Mouse (Mus musculus) cerebellum, adult 2 months (tissue): ENCODE measurements around the gene Atp1b1. TPM values are rescaled to one million over a fixed set of nuclear protein-coding genes. Genes with fewer than 3 reads are reported as not detected.

ENCODE experiments used
- DNase-seq, 2 experiments: peaks; one replicate each; pipeline ENCODE4 v3.0.0; 2021
- H3K27ac ChIP-seq: fragments of 200-500 bp; 2 replicates; pipeline ENCODE4 v1.5.1; 2012; ENCODE audit warnings: low read length, control low read depth, inconsistent platforms; ENCODE audit not compliant: insufficient read depth
- H3K27me3 ChIP-seq: fragments of 200-500 bp; 2 replicates; pipeline ENCODE4 v1.6.1; 2012; ENCODE audit warnings: inconsistent platforms, mild to moderate bottlenecking, low read length, moderate library complexity; ENCODE audit not compliant: control insufficient read depth, insufficient read depth
- H3K4me1 ChIP-seq: fragments of 200-500 bp; 2 replicates; pipeline ENCODE4 v1.6.1; 2011; ENCODE audit warnings: low read length; ENCODE audit not compliant: control insufficient read depth, insufficient read depth
- H3K4me3 ChIP-seq: fragments of 200-500 bp; replicated peaks from 2 replicates; pipeline ENCODE3; 2011; ENCODE audit warnings: mild to moderate bottlenecking, low read depth, low read length, control low read depth; ENCODE audit not compliant: insufficient read depth
- CTCF ChIP-seq: fragments of 200-500 bp; IDR thresholded peaks from 2 replicates; pipeline ENCODE4 v1.5.1; 2011; ENCODE audit warnings: low read depth, mild to moderate bottlenecking, control low read depth, low read length, moderate library complexity, borderline replicate concordance; ENCODE audit not compliant: insufficient read depth
- POLR2A ChIP-seq: fragments of 200-500 bp; IDR thresholded peaks from 2 replicates; pipeline ENCODE4 v1.6.1; 2011; ENCODE audit warnings: low read length, control low read depth, borderline replicate concordance; ENCODE audit not compliant: insufficient read depth
- WGBS: fragments of 180-500 bp; shearing (Covaris S2); methylation state at CpG from one replicate; pipeline ENCODE4 v1.1.7; 2018; 5-methylcytosine and 5-hydroxymethylcytosine counted together
- polyA plus RNA-seq: library from polyadenylated mRNA; depleted of rRNA; stranded (reverse); fragments of >200 nt; gene quantifications from 2 replicates; pipeline ENCODE4 v1.2.3, GENCODE M21; 2012

Atp1b1 gene
- polyA plus RNA-seq, 1 experiment = 1,580 TPM

DNA sequence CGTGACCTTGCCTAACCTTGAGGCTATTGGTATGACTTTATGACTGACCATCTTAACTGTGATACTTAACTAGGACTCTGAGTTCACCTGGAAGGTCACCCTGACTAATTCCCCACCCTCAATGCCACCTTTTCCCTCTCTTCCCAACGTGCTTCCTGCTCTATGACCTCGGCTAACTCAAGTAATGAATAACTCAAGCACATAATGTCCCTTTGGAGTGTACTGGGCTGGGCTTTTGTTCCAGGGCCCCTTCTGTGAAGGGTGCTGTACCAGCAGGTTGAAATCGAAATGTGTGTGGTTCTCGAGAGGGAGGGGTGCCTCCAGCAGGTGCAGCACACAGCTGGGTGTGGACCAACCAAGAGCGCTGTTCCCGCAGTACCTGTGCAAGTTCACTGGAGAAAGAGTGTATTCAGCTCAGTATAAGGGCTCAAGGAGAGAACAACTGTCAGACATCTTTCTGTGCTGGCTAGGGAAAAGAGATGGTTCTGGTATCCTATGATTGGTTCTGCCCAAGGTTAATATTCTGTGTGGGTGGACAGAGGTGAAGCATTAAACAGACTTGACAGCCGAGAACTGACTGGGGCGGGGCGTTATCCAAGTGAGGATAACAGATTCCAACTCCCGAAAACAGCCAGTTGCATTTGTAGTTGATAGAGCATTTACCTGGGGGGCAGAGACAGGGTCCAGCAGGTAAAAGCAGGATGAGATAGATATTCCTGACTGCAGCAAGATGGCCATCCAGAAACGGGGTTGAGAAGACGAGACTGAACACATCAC is 3.0 kb upstream of the Atp1b1 start:
- H3K27ac ChIP-seq = peak overlapping the region; percentile 70
- WGBS = 60% methylated on average over 13 of the region's 13 CpGs
- no peak for DNase-seq
- H3K4me1 ChIP-seq = peaks cover 10% of the 10 kb centered on the region; the same call in 1 of the 2 replicates
- H3K4me3 ChIP-seq = peak overlapping the region; percentile 12
- TF ChIP-seq POLR2A (no peak), CTCF (no peak)
- no peaks in the 10 kb centered on the region for H3K27me3 ChIP-seq

DNA sequence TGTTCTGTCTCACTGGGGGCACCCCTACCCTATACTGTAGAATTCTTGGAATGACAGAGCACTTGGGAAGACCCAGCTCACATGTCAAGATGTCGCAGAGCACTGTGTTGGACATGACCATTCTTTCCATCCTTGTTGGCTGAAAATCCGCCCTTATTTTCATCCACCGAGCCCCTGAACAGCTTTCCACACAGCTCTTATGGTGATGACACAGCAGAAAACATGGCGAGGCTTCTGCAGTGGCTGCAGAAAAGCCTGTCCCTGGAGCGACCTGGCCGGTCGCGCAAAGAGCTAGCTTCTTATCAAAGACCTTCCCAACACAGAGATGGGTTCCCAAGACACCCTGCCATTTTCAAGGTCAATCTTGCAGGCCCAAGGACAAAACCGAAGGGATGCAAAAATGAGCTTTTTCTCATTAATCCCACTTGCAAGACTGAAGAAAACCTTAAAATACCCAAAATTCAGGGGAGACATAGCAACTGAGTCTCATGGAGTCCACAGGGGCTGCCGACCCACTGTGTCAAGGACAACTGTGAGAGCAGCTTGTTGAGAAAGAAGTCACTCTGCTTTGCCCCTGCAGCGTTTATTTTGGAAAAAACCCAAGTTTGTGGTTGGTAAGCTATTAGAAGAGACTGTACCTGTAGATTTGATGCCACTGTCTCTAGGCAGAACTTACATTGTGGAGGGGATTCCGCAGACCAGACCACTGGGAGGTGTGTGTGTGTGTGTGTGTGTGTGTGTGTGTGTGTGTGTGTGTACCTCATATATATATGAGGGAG is 1.2 kb upstream of the Atp1b1 start:
- DNase-seq = peak in 1 of 2 experiments; percentile 33
- Histone ChIP-seq H3K27ac (peak overlapping the region; percentile 79), H3K4me1 (peaks cover 10% of the 10 kb centered on the region; the same call in 1 of the 2 replicates), H3K27me3 (no peaks in the 10 kb centered on the region), H3K4me3 (peak overlapping the region; percentile 82)
- WGBS = 60% methylated on average over 12 of the region's 12 CpGs
- TF ChIP-seq CTCF = no peak
- TF ChIP-seq POLR2A = no peak

DNA sequence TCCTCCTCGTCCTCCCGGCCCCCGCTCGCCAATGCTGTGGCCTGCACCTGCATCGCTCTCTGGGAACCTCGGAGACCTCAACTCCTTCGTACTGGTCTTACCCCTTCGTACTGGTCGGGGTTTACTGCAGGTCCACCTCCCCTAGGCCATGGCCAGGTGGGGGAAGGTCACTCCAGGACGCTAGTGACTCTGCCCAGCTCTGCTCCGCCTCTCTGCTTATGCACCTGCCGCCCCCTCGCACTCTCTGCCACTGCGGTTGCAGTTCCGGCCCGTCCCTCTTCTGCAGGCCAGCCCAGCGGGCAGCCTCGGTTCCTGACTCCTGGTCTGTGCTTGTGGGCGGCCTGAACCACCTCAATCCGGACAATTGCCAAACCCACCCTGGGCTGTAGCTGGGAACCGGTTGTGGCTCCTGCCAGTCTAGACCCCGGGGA is 481 bp upstream of the Atp1b1 start:
- H3K4me1 ChIP-seq = peaks cover 12% of the 10 kb centered on the region; the same call in 1 of the 2 replicates
- DNase-seq = peak in 1 of 2 experiments; percentile 74
- no peaks in the 10 kb centered on the region for H3K27me3 ChIP-seq
- TF ChIP-seq CTCF (no peak), POLR2A (no peak)
- WGBS = 3% methylated on average over 22 of the region's 22 CpGs
- peak overlapping the region; percentile 79 for H3K27ac ChIP-seq
- peak overlapping the region; percentile 82 for H3K4me3 ChIP-seq

DNA sequence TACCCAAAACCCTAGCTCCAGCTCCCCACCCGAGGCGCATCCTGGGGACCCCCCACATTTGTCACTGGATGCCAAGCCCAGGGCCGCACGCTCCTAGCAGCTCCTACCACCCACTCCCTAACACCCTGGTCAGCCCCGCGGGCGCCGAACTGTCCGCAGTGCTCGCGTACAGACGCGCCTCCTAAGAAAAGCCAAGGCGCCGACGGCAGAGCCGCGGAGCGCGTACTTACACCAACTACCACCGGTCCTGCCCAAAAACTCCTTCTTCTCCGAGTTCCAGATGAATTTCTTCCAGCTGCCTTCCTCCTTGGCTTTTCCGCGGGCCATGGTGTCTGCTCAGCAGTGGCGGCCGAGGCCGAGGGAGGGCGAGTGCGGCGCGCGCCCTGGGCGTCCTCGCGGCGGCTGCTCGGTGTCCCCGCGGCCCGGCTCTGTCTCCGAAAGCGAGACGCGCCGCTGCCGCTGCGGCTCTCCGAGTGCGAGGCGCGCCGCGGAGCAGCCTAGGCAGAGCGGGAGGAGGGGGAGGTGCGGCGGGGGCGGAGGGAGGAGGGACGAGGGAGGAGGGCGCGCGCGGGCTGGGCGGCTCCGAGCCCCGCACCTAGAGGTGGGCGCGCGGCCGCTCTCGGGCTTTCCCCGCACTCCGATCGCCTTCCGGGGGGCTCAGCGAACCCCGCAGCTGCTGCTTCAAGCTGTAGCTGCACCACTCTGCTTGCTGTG is 467 bp downstream of the Atp1b1 start:
- peaks cover 13% of the 10 kb centered on the region; the same call in 1 of the 2 replicates for H3K4me1 ChIP-seq

DNA sequence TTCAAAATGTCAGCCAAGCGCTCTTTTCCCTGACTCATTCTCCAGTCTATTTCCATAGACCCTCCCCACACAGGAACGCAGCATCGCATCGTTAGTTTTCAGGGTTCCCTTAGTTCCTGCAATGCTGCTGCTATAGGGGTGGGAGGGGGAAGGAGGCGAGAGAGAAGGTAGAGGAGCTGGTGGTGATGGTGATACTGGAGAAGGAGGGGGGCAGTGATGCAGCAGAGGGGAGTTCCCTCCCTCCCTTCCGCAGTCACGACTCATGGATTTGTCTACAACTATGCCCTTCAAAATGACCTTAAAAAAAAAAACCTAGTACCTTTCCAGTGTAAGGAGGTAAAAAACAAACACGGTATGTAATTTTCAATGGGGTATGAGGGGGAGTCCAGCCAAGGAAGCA is 1.4 kb downstream of the Atp1b1 start:
- TF ChIP-seq CTCF = no peak
- TF ChIP-seq POLR2A = 0 out of 2 replicates have a peak, but pooled peaks have one; percentile 23
- peak overlapping the region; percentile 82 for H3K4me3 ChIP-seq
- H3K4me1 ChIP-seq = peaks cover 13% of the 10 kb centered on the region; the same call in 1 of the 2 replicates
- H3K27ac ChIP-seq = peak overlapping the region; percentile 99
- no peaks in the 10 kb centered on the region for H3K27me3 ChIP-seq
- DNase-seq = peak; percentile 64 to 82
- WGBS = under 1% methylated on average over 8 of the region's 8 CpGs

More for the DNA sequence above, 467 bp downstream of the Atp1b1 start:
- Histone ChIP-seq H3K4me3 (peak overlapping the region; percentile 82), H3K27ac (peak overlapping the region; percentile 99), H3K27me3 (no peaks in the 10 kb centered on the region)
- 1% methylated on average over 71 of the region's 76 CpGs for WGBS
- DNase-seq = peak in 1 of 2 experiments; percentile 84
- TF ChIP-seq CTCF (no peak), POLR2A (no peak; the same call in 1 of the 2 replicates)

DNA sequence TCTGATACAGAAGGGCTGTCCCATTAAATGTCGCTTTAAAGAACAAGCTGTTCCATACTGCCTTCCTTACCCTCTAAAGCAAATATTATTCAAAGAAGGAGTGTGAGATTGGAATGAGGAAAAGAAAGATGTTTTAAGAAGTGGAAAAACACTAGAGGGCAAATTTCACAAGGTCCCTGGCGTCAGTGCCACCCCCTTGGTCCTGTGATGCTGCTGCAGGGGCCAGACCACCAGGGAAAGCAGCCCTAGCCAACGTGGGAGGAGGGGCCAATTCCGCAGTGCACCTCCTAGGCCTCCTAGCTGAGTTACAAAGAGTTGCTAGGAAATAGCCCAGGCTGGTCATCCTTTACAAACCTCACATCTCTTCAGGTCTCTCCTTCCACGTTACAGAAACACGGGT is 2.1 kb downstream of the Atp1b1 start:
- Histone ChIP-seq H3K4me1 (peaks cover 12% of the 10 kb centered on the region; the same call in 1 of the 2 replicates), H3K27me3 (no peaks in the 10 kb centered on the region), H3K4me3 (peak overlapping the region; percentile 82), H3K27ac (peak overlapping the region; percentile 99)
- WGBS = 6% methylated on average over 6 of the region's 6 CpGs
- peak; percentile 72 to 74 for DNase-seq
- TF ChIP-seq CTCF = no peak
- TF ChIP-seq POLR2A = peak; percentile 42; the same call in 1 of the 2 replicates

DNA sequence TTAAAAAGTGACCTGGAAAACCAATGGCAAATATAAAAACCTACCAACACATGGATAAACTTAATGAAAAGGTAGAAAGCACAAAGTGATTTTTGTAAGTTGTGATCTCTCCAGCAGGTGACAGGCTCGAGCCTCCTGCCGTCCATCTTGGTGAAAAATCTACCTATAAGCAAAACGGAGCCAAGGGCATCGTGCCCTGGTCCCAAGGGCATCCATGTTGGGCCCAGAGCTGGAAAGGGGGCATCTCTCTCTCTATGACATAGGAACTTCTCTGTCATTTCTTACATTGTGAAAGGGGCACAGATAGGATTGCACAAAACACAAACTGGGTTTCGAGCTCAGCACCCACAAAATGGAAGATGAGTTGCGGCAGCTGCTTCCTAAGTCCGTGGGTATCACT is 2.5 kb downstream of the Atp1b1 start:
- H3K4me1 ChIP-seq = peaks cover 13% of the 10 kb centered on the region; the same call in 1 of the 2 replicates
- peak; percentile 66 to 75 for DNase-seq
- 6% methylated on average over 7 of the region's 7 CpGs for WGBS
- H3K27ac ChIP-seq = peak overlapping the region; percentile 99
- no peak for TF ChIP-seq POLR2A
- TF ChIP-seq CTCF = peak; percentile 73; the same call in 1 of the 2 replicates
- H3K27me3 ChIP-seq = no peaks in the 10 kb centered on the region
- H3K4me3 ChIP-seq = peak overlapping the region; percentile 82
